In the genomic region with DNA sequence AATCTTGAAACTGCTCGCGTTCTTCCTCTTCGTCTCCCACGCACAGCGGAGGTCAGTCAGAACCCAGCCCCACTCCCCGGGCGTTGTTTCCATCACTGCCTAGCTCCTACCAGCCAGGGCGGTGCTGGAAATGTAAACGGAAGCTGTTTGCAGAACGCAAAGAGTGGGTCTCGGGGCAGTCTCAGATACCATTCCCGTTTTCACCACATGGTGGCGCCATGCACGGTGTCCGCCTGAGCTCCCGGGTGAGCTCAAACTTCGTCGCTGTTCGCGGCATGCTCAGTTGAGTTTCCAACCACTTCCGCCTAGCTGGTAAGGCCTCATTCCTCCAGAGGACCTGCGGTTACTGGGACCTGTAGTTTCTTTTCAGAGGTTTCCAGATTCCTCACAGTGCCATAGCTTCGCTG, we compare ENCODE assay signal across 8 mouse cellular contexts. TPM values are rescaled to one million over a fixed set of nuclear protein-coding genes. Genes with fewer than 3 reads are reported as not detected.
DNase-seq lines count a peak whose midpoint lies in the region; ATAC-seq lines count a peak whose summit lies in the region.

No protein-coding gene starts in this region.

- peaks cover 22% of the 10 kb centered on the region for H3K4me1 ChIP-seq in forebrain, embryonic 15.5 days

- no peaks in the 10 kb centered on the region for H3K9me3 ChIP-seq in forebrain, embryonic 15.5 days

- no peak overlapping the region for H3K9ac ChIP-seq in forebrain, embryonic 15.5 days (replicated peaks)

- peak; percentile 94 for DNase-seq in ES-CJ7 (ENCODE audit: low read depth, low spot score)
- peak; percentile 31 for DNase-seq in c-Kit-negative CD71-positive TER-119-positive erythroid progenitor cells, embryonic 14.5 days (ENCODE audit: low read depth, low spot score)
- DNase-seq in heart, postnatal 4 days, result peak; percentile 93
- DNase-seq in layer of hippocampus, postnatal 10 days (ENCODE audit: low spot score in 2 of 2), result peak; percentile 88 to 89
- DNase-seq in lung, postnatal 10 days, result peak; percentile 94
- DNase-seq in retina, embryonic 14.5 days (ENCODE audit: low spot score), result peak; percentile 93
- DNase-seq in thymus, postnatal 4 days, result peak; percentile 98

- H3K4me3 ChIP-seq in forebrain, embryonic 15.5 days, result peak overlapping the region; percentile 15

- no peak overlapping the region for H3K27ac ChIP-seq in forebrain, embryonic 15.5 days (replicated peaks)

- ATAC-seq in forebrain, embryonic 15.5 days (replicated peaks), result no peak

- WGBS in forebrain, embryonic 15.5 days, result 3% methylated on average over 23 of the region's 23 CpGs

- H3K4me2 ChIP-seq in forebrain, embryonic 15.5 days (replicated peaks), result peak overlapping the region; percentile 33

- H3K27me3 ChIP-seq in forebrain, embryonic 15.5 days, result peaks cover 70% of the 10 kb centered on the region

- H3K36me3 ChIP-seq in forebrain, embryonic 15.5 days, result no peaks in the 10 kb centered on the region

RNA-seq across cellular contexts. Expression of a gene that starts 1.6 kb away (rescaled TPM):
- polyA plus RNA-seq in forebrain, embryonic 15.5 days (2015; fragmentation: Nextera tagmentation; extraction: Ambion mirVana), result 0.09 and 0.10 TPM in 2 replicates
- 1 to 10 TPM; 1.5 to 1.8 TPM for total RNA-seq in heart, postnatal 4 days (2021)
- under 1 TPM; 0.62 to 0.78 TPM for total RNA-seq in layer of hippocampus, postnatal 10 days (2021)

RNA-seq across cellular contexts. Expression of a gene that starts 4.9 kb away (rescaled TPM):
- polyA plus RNA-seq in forebrain, embryonic 15.5 days (2015; fragmentation: Nextera tagmentation; extraction: Ambion mirVana), result not detected in 2 replicates
- not detected for total RNA-seq in heart, postnatal 4 days (2021)
- not detected for total RNA-seq in layer of hippocampus, postnatal 10 days (2021)

RNA-seq across cellular contexts. Expression of a gene that starts 24.2 kb away (rescaled TPM):
- 210 and 219 TPM in 2 replicates for polyA plus RNA-seq in forebrain, embryonic 15.5 days (2015; fragmentation: Nextera tagmentation; extraction: Ambion mirVana)
- 10 to 100 TPM; 54.3 to 58.4 TPM for total RNA-seq in heart, postnatal 4 days (2021)
- 100 to 1,000 TPM; 426 to 431 TPM for total RNA-seq in layer of hippocampus, postnatal 10 days (2021)

RNA-seq across cellular contexts. Expression of a gene that starts 38.0 kb away (rescaled TPM):
- polyA plus RNA-seq in forebrain, embryonic 15.5 days (2015; fragmentation: Nextera tagmentation; extraction: Ambion mirVana), result 0.53 and 1.0 TPM in 2 replicates
- total RNA-seq in heart, postnatal 4 days (2021), result 1 to 10 TPM in 1 of 2 experiments, under 1 TPM in 1; 0.88 to 2.2 TPM
- total RNA-seq in layer of hippocampus, postnatal 10 days (2021), result 10 to 100 TPM; 14.0 to 15.1 TPM

Comparison
In these comparisons a context has a peak if more than half of its experiments do, and no peak if none do; other contexts are left out.
1. DNase-seq: peak in every context shown above with its lines; median percentile 98 in thymus, postnatal 4 days; 94 in ES-CJ7; 94 in lung, postnatal 10 days; 93 in heart, postnatal 4 days; 93 in retina, embryonic 14.5 days; 88 in layer of hippocampus, postnatal 10 days; 31 in c-Kit-negative CD71-positive TER-119-positive erythroid progenitor cells, embryonic 14.5 days.
2. RNA of a gene that starts 24.2 kb away (total RNA-seq): 426 to 431 TPM in layer of hippocampus, postnatal 10 days; 54.3 to 58.4 TPM in heart, postnatal 4 days; every median in the first group is over 4 times any median in the second.